Mouse (Mus musculus) G1E (cell line): ENCODE data around the gene Prnd.

Experiments
- CTCF ChIP-seq: IDR thresholded peaks from 2 replicates; pipeline ENCODE4 v1.5.1; 2012; ENCODE audit warnings: low read depth, low read length, inconsistent platforms, mixed read lengths
- GATA1 ChIP-seq: IDR thresholded peaks from 2 replicates; pipeline ENCODE4 v1.6.1; 2012; ENCODE audit warnings: borderline replicate concordance, low read length, inconsistent platforms, mixed read lengths
- GATA2 ChIP-seq: IDR thresholded peaks from 2 replicates; pipeline ENCODE4 v1.6.1; 2012; ENCODE audit warnings: low read depth, low read length, inconsistent platforms, borderline replicate concordance
- POLR2AphosphoS5 ChIP-seq: IDR thresholded peaks from 2 replicates; pipeline ENCODE4 v1.6.1; 2012; ENCODE audit warnings: low read depth, low read length, inconsistent platforms; ENCODE audit not compliant: insufficient replicate concordance
- TAL1 ChIP-seq: conservative IDR thresholded peaks from 2 replicates; pipeline ENCODE4 v1.6.1; 2012; ENCODE audit warnings: low read depth, low read length, inconsistent platforms, mixed read lengths

- TF ChIP-seq CTCF (no peak), POLR2AphosphoS5 (no peak), GATA1 (no peak), TAL1 (no peak), GATA2 (no peak)
Observed at GRCm38 (mm10) chr2:131971098-131971497, 20.4 kb downstream of the Prnd start.
